Mouse (Mus musculus) hindbrain, embryonic 16.5 days (tissue): Measurements from ENCODE around the gene Ppp4r2. TPM values are rescaled to one million over a fixed set of nuclear protein-coding genes. Genes with fewer than 3 reads are reported as not detected.
A peak's percentile ranks its signal among the peaks of the same experiment; 100 is the strongest.

Experiments used
- ATAC-seq: fragments of 200-750 bp; cut with Nextera tagmentation; 2 replicates; pipeline ENCODE4 v1.8.0; 2017; ENCODE audit warnings: moderate TSS enrichment, moderate library complexity
- H3K27ac ChIP-seq: fragments of 300-500 bp; sonication (generic); 2 replicates; pipeline ENCODE4 v1.5.1; 2014; ENCODE audit warnings: low read depth, mild to moderate bottlenecking, control low read depth, low read length, moderate library complexity
- H3K27me3 ChIP-seq: fragments of 300-500 bp; sonication (generic); replicated peaks from 2 replicates; pipeline ENCODE4 v1.6.1; 2014; ENCODE audit warnings: low read length; ENCODE audit not compliant: control insufficient read depth, insufficient read depth
- H3K36me3 ChIP-seq: fragments of 300-500 bp; sonication (generic); 2 replicates; pipeline ENCODE4 v1.6.1; 2014; ENCODE audit warnings: mild to moderate bottlenecking, low read length, moderate library complexity, mixed read lengths; ENCODE audit not compliant: control insufficient read depth, insufficient read depth
- H3K4me1 ChIP-seq: fragments of 300-500 bp; sonication (generic); 2 replicates; pipeline ENCODE4 v1.6.1; 2014; ENCODE audit warnings: low read depth, low read length; ENCODE audit not compliant: control insufficient read depth, insufficient read depth
- H3K4me2 ChIP-seq: fragments of 300-500 bp; sonication (generic); 2 replicates; pipeline ENCODE4 v1.6.1; 2014; ENCODE audit warnings: mild to moderate bottlenecking, low read length, control low read depth, moderate library complexity
- H3K4me3 ChIP-seq: fragments of 300-500 bp; sonication (generic); 2 replicates; pipeline ENCODE4 v1.5.1; 2014; ENCODE audit warnings: mild to moderate bottlenecking, low read length, control low read depth, moderate library complexity
- H3K9ac ChIP-seq: fragments of 300-500 bp; sonication (generic); 2 replicates; pipeline ENCODE4 v1.6.1; 2014; ENCODE audit warnings: low read depth, mild to moderate bottlenecking, control low read depth, low read length, moderate library complexity
- H3K9me3 ChIP-seq: fragments of 300-500 bp; sonication (generic); 2 replicates; pipeline ENCODE4 v1.6.1; 2014; ENCODE audit warnings: mild to moderate bottlenecking, low read length, moderate library complexity; ENCODE audit not compliant: control insufficient read depth
- WGBS: fragments of 180-500 bp; shearing (Covaris S2); extraction: QIAGEN DNeasy Blood & Tissue Kit; methylation state at CpG from one replicate; pipeline ENCODE4 v1.1.7; 2014; 5-methylcytosine and 5-hydroxymethylcytosine counted together
- polyA plus RNA-seq: library from polyadenylated mRNA; unstranded; fragments of >200 nt; fragmentation: Nextera tagmentation; extraction: Ambion mirVana; gene quantifications from 2 replicates; pipeline ENCODE4 v1.2.1, GENCODE M21; 2015

Gene Ppp4r2
- polyA plus RNA-seq, 1 experiment from 2014 or later, result 12.3 TPM

DNA sequence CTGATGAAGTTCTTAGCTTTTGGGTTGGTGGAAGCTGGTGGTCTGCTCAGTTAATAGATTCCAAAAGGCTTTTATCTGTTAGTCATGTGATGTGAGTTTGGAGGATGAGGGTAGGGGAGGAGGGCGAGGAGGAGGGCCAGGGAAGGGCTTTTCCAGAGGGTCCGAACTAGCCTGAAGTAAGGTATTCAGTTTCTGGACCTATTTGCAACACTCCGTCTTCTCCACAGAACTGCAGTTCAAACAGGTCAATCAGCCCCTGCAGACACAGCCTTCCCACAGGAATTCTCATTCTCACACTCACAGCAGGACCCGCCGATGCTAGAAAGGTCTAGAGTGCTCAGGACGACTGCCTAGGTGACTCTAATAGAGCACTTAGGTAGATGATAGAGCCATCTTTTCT lies 39.8 kb downstream of the Ppp4r2 start:
- Histone ChIP-seq H3K4me2 (no peak overlapping the region), H3K36me3 (no peaks in the 10 kb centered on the region), H3K9me3 (no peaks in the 10 kb centered on the region), H3K4me3 (no peak overlapping the region), H3K27ac (no peak overlapping the region), H3K27me3 (no peaks in the 10 kb centered on the region), H3K4me1 (no peaks in the 10 kb centered on the region), H3K9ac (no peak overlapping the region)
- no peak for ATAC-seq
- 70% methylated on average over 6 of the region's 6 CpGs for WGBS

GRCm38 (mm10) chr6:100875862-100876623 lies 42.6 kb downstream of the Ppp4r2 start:
- Histone ChIP-seq H3K9ac (no peak overlapping the region), H3K27me3 (no peaks in the 10 kb centered on the region), H3K27ac (no peak overlapping the region), H3K36me3 (no peaks in the 10 kb centered on the region), H3K4me1 (no peaks in the 10 kb centered on the region), H3K4me3 (no peak overlapping the region), H3K9me3 (no peaks in the 10 kb centered on the region), H3K4me2 (no peak overlapping the region)
- WGBS, result 74% methylated on average over 20 of the region's 20 CpGs
- no peak for ATAC-seq

DNA sequence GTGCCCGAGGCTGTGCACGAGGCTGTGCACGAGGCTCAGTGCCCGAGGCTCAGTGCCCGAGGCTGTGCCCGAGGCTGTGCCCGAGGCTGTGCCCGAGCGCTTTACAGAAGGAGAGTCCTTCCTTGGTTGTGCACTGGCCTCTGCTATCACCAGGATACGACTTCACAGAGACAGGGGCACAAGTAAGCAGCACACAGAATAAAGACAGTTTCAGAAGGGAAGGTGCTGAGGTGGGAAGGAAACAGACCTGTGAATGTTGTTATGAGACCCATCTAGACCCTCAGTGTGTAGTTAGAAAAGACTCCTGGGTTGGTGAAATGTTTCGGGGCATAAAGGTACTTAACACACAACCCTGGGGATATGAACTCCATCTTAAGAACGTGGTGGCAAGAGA lies 43.2 kb downstream of the Ppp4r2 start:
- Histone ChIP-seq H3K9me3 (no peaks in the 10 kb centered on the region), H3K27me3 (no peaks in the 10 kb centered on the region), H3K4me1 (no peaks in the 10 kb centered on the region), H3K36me3 (no peaks in the 10 kb centered on the region), H3K27ac (no peak overlapping the region), H3K4me3 (no peak overlapping the region), H3K4me2 (no peak overlapping the region), H3K9ac (no peak overlapping the region)
- ATAC-seq, result no peak
- WGBS, result 90% methylated on average over 10 of the region's 12 CpGs

DNA sequence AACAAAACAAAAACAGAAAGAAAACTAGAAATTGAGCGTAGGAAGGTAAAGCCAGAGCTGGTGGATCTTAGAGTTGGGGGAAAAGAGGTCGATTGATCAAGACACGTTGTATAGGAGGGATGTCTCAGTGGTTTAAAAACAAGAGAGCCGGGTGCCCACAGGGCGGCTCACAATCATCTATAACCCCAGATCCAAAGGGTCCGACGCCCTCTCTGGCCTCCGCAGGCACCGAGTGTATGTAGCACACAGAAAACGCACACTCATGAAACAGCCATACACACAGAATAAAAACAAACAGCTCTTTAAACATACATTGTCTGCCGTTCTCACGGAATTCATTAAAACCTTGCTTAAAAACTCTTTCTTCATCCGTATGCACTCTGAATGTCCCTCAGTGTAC lies 45.1 kb downstream of the Ppp4r2 start:
- H3K27ac ChIP-seq, result no peak overlapping the region
- no peak overlapping the region for H3K4me3 ChIP-seq
- no peak overlapping the region for H3K9ac ChIP-seq
- no peaks in the 10 kb centered on the region for H3K9me3 ChIP-seq
- H3K27me3 ChIP-seq, result no peaks in the 10 kb centered on the region
- no peak for ATAC-seq
- no peak overlapping the region for H3K4me2 ChIP-seq
- no peaks in the 10 kb centered on the region for H3K36me3 ChIP-seq
- no peaks in the 10 kb centered on the region; the same call in 1 of the 2 replicates for H3K4me1 ChIP-seq
- 84% methylated on average over 13 of the region's 13 CpGs for WGBS

DNA sequence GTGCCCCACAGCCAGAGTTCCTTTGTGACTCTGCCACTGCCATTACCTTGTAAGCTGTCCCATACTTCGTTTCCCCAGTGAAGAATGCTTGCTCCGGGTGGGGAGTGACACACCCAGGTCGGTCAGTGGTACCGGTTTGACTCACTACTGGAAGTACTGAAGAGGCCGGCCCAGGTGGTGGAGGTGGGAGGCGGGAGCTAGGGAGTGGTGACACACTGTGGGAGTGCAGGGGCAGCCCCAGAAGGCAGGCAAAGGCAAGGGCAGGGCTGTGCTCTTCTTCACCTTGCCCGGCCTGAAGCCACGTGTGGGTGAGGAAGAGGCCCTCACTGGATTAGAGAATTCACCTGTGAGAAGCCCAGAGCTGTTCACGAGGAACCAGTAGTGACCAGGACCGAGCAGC lies 46.2 kb downstream of the Ppp4r2 start:
- no peak for ATAC-seq
- 63% methylated on average over 10 of the region's 10 CpGs for WGBS
- H3K36me3 ChIP-seq, result no peaks in the 10 kb centered on the region

DNA sequence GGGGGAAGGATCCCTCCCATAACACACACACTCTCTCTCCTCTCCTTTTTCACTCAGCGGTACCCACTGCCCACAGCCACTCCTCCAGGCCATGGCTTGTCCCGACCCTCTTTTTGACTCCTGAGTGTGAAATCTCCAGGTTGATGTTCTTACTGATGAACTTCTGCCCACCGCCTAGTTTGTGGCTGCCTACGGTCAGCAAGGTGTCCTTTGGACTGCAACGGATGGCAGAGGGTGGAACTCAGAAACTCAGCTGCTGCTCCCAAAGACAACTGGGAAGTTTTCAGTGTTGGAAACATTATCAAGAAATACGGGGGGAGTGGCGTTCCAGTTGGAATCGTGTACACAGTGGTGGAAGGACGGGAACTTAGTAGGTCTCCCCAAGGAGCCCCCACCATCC lies 48.2 kb downstream of the Ppp4r2 start:
- H3K4me3 ChIP-seq, result no peak overlapping the region
- no peaks in the 10 kb centered on the region; the same call in 1 of the 2 replicates for H3K4me1 ChIP-seq
- no peak overlapping the region for H3K4me2 ChIP-seq
- no peaks in the 10 kb centered on the region for H3K27me3 ChIP-seq
- no peak overlapping the region for H3K27ac ChIP-seq
- 87% methylated on average over 9 of the region's 9 CpGs for WGBS
- ATAC-seq, result no peak
- H3K9me3 ChIP-seq, result no peaks in the 10 kb centered on the region
- no peak overlapping the region for H3K9ac ChIP-seq
- no peaks in the 10 kb centered on the region for H3K36me3 ChIP-seq

More for the DNA sequence above, 46.2 kb downstream of the Ppp4r2 start:
- H3K4me1 ChIP-seq, result no peaks in the 10 kb centered on the region; the same call in 1 of the 2 replicates
- no peak overlapping the region for H3K27ac ChIP-seq
- no peaks in the 10 kb centered on the region for H3K9me3 ChIP-seq
- no peaks in the 10 kb centered on the region for H3K27me3 ChIP-seq
- H3K9ac ChIP-seq, result no peak overlapping the region
- H3K4me3 ChIP-seq, result no peak overlapping the region
- no peak overlapping the region for H3K4me2 ChIP-seq

GRCm38 (mm10) chr6:100882381-100883213 lies 49.2 kb downstream of the Ppp4r2 start:
- Histone ChIP-seq H3K36me3 (no peaks in the 10 kb centered on the region), H3K9me3 (peaks cover 3% of the 10 kb centered on the region), H3K4me3 (peak overlapping the region; percentile 23; the same call in 1 of the 2 replicates), H3K4me1 (no peaks in the 10 kb centered on the region; the same call in 1 of the 2 replicates), H3K4me2 (peak overlapping the region; percentile 53), H3K9ac (no peak overlapping the region), H3K27me3 (no peaks in the 10 kb centered on the region), H3K27ac (no peak overlapping the region)
- WGBS, result 16% methylated on average over 15 of the region's 15 CpGs
- ATAC-seq, result peak; percentile 58

GRCm38 (mm10) chr6:100883233-100883632 lies 49.8 kb downstream of the Ppp4r2 start:
- no peak for ATAC-seq
- H3K4me1 ChIP-seq, result no peaks in the 10 kb centered on the region; the same call in 1 of the 2 replicates
- H3K27ac ChIP-seq, result no peak overlapping the region
- no peak overlapping the region for H3K4me2 ChIP-seq
- H3K36me3 ChIP-seq, result no peaks in the 10 kb centered on the region
- H3K9me3 ChIP-seq, result peaks cover 3% of the 10 kb centered on the region
- H3K4me3 ChIP-seq, result no peak overlapping the region
- 50% methylated on average over 13 of the region's 13 CpGs for WGBS
- H3K9ac ChIP-seq, result no peak overlapping the region
- H3K27me3 ChIP-seq, result no peaks in the 10 kb centered on the region

DNA sequence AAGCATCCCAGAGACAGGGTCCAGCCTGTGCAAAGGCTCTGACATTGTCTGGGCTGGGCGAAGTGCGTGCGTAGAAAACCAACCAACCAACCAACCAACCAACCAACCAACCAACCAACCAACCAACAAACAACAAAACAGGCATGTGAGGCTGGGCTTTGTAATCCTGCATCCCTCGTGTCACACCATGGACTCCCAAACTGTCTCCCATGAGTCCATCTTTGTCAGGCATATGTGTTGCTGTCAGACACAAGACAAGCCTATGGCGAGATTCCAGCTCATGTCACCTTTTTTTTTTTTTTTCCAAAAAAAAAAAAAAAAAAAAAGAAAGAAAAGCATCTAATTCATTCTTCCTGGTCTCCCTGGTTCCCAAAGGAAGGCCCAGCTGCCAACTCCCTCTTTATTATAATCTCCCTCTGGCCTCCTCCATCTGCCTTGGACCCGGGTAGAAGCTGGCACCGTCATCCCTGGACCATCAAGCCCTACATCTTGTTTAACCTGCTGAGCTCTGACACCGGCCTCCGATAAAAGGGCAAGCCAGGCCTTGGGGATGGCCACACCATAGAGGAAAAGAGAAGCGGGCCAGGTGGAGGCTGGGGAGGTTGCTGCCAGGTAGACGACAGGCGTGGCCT lies 51.3 kb downstream of the Ppp4r2 start:
- Histone ChIP-seq H3K4me1 (no peaks in the 10 kb centered on the region; the same call in 1 of the 2 replicates), H3K4me2 (no peak overlapping the region), H3K27me3 (no peaks in the 10 kb centered on the region), H3K9me3 (peaks cover 3% of the 10 kb centered on the region), H3K4me3 (no peak overlapping the region), H3K27ac (no peak overlapping the region), H3K36me3 (no peaks in the 10 kb centered on the region), H3K9ac (no peak overlapping the region)
- 66% methylated on average over 12 of the region's 12 CpGs for WGBS
- ATAC-seq, result peak; percentile 53
